Mouse (Mus musculus): ENCODE data around the gene Fam167b. TPM values are rescaled to one million over a fixed set of nuclear protein-coding genes. Genes with fewer than 3 reads are reported as not detected.
A peak's percentile ranks its signal among the peaks of the same experiment; 100 is the strongest.

The Fam167b gene
- total and polyA plus RNA-seq, 3 experiments: 1.1 to 1.2 TPM; not detected in 1

- no peak for TF ChIP-seq CHD2 (IDR thresholded peaks at IDR 0.05; ENCODE audit: low read length)
- TF ChIP-seq MYC (IDR thresholded peaks at IDR 0.05; ENCODE audit: low read depth, low read length): peak; percentile 85
- TF ChIP-seq JUN (IDR thresholded peaks at IDR 0.05; ENCODE audit: insufficient read depth, low read depth, low read length): peak; percentile 22; the same call in 1 of the 2 replicates
- TF ChIP-seq RCOR1 (conservative IDR thresholded peaks at IDR 0.05; ENCODE audit: low read depth, low read length): 0 out of 2 replicates have a peak, but pooled peaks have one; percentile 21
- TF ChIP-seq IRF4 (IDR thresholded peaks at IDR 0.05; ENCODE audit: low read depth, low read length): no peak; the same call in none of the 2 replicates
- TF ChIP-seq ZMIZ1 (IDR thresholded peaks at IDR 0.05; ENCODE audit: low read depth, low read length): peak; percentile 64; the same call in 1 of the 2 replicates
- TF ChIP-seq POLR2A (IDR thresholded peaks at IDR 0.05; ENCODE audit: low read depth, low read length): peak; percentile 57
- TF ChIP-seq ZC3H11A (IDR thresholded peaks at IDR 0.05; ENCODE audit: low read depth, low read length): no peak
- peak; percentile 30; the same call in 1 of the 2 replicates for TF ChIP-seq E2F4 (IDR thresholded peaks at IDR 0.05; ENCODE audit: insufficient replicate concordance, low read depth, low read length)
- TF ChIP-seq EP300 (IDR thresholded peaks at IDR 0.05; ENCODE audit: low read length): peak; percentile 40; the same call in 1 of the 2 replicates
- 0 out of 2 replicates have a peak, but pooled peaks have one; percentile 55 for TF ChIP-seq JUND (conservative IDR thresholded peaks at IDR 0.05; ENCODE audit: low read depth, low read length)
- TF ChIP-seq MAZ (IDR thresholded peaks at IDR 0.05; ENCODE audit: low read depth, low read length): no peak
- peak; percentile 89 for TF ChIP-seq MEF2A (IDR thresholded peaks at IDR 0.05; ENCODE audit: borderline replicate concordance, low read depth, low read length)
- TF ChIP-seq UBTF (IDR thresholded peaks at IDR 0.05; ENCODE audit: low read depth, low read length): no peak
- TF ChIP-seq NELFE (IDR thresholded peaks at IDR 0.05; ENCODE audit: low read depth, low read length): peak; percentile 51; the same call in 1 of the 2 replicates
- TF ChIP-seq MAFK (IDR thresholded peaks at IDR 0.05; ENCODE audit: insufficient replicate concordance, low read length): peak; percentile 49; the same call in 1 of the 2 replicates
- peak; percentile 84 for TF ChIP-seq ELF1 (IDR thresholded peaks at IDR 0.05; ENCODE audit: low read depth, low read length)
These were observed 8.3 kb downstream of the Fam167b start (continued) for GRCm38 (mm10) chr4:129570028-129570427.

- Histone ChIP-seq H3K4me1 (ENCODE audit: control insufficient read depth in 1 of 2, insufficient read depth in 2 of 2) (peaks cover 11 to 50% of the 10 kb centered on the region in 2 experiments), H3K9me3 (replicated peaks; ENCODE audit: low read length) (no peaks in the 10 kb centered on the region), H3K27me3 (replicated peaks) (no peaks in the 10 kb centered on the region), H3K79me2 (replicated peaks; ENCODE audit: control insufficient read depth, extremely low read depth, insufficient read depth, poor library complexity, severe bottlenecking) (no peaks in the 10 kb centered on the region), H3K4me2 (ENCODE audit: insufficient read depth, low read depth, poor library complexity, severe bottlenecking) (no peak overlapping the region), H3K27ac (ENCODE audit: insufficient read depth, low read depth) (no peak overlapping the region), H3K9ac (ENCODE audit: insufficient read depth, low read depth) (no peak overlapping the region), H3K36me3 (replicated peaks in 1 of 2; ENCODE audit: control insufficient read depth in 1 of 2, insufficient read depth in 1 of 2, low read length in 1 of 2) (no peaks in the 10 kb centered on the region), H3K4me3 (replicated peaks in 1 of 3; ENCODE audit: low read depth in 2 of 3, low read length in 2 of 3, poor library complexity in 1 of 3) (no peak overlapping the region)
- dilution Hi-C loops (cut with MboI; ENCODE audit: extremely low pct_ligation_motif_present, extremely low pct_unique_long_range_greater_than_20kb, low sequenced_read_pairs): no loop called here
- TF ChIP-seq USF1 (IDR thresholded peaks at IDR 0.05; ENCODE audit: low read depth, low read length) (no peak), UBTF (IDR thresholded peaks at IDR 0.05; ENCODE audit: low read depth, low read length) (no peak), SIN3A (IDR thresholded peaks at IDR 0.05; ENCODE audit: low read length) (no peak)
- no peak for DNase-seq (ENCODE audit: extremely low read depth)
- in situ Hi-C loops (cut with MboI; ENCODE audit: low pct_ligation_motif_present, low pct_unique_long_range_greater_than_20kb, low sequenced_read_pairs): no loop called here
These were observed 10.0 kb downstream of the Fam167b start for GRCm38 (mm10) chr4:129568366-129568765.
